Mouse (Mus musculus) layer of hippocampus, adult 2 months (tissue): ENCODE results near the gene Scamp1. TPM values are rescaled to one million over a fixed set of nuclear protein-coding genes. Genes with fewer than 3 reads are reported as not detected.
A peak's percentile ranks its signal among the peaks of the same experiment; 100 is the strongest.

ENCODE experiments used
- DNase-seq, 2 experiments: peaks; one replicate each; pipeline ENCODE4 v3.0.0; 2022; ENCODE audit warnings: low spot score in 2 of 2
- H3K27ac ChIP-seq: fragments of 200-600 bp; 2 replicates; pipeline ENCODE4 v1.8.1; 2022
- H3K4me3 ChIP-seq: fragments of 200-600 bp; 2 replicates; pipeline ENCODE4 v1.8.1; 2022; ENCODE audit warnings: mild to moderate bottlenecking
- CTCF ChIP-seq: fragments of 200-600 bp; conservative IDR thresholded peaks from 2 replicates; pipeline ENCODE4 v1.8.1; 2022; ENCODE audit warnings: antibody characterized with exemption, mild to moderate bottlenecking, moderate library complexity
- total RNA-seq, 2 experiments: library from RNA; stranded (reverse); gene quantifications; 2 replicates each; pipeline ENCODE4 v1.2.3; 2021

Gene Scamp1
- total RNA-seq, 2 experiments from 2014 or later: 168 TPM

DNA sequence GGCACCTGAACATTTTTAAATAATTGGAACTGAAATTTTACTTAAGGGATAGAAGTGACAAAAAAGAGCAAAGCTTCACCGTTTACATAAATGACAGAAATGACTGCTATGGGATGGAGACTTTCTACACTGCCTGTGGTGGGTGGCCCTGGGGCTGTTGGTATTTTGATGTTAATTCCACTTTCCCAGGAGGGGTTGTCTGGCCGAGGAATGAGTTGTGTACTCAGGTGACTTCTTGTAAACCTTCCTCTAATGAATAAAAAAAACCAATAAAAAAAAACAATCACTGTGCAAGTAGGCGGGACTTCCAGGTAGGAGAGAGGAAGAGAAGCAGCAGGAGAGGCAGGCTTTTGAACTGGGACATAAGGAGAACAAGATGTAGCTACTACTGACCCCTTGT, 20.4 kb downstream of the Scamp1 start:
- no peak for DNase-seq
- Histone ChIP-seq H3K27ac (no peak overlapping the region), H3K4me3 (no peak overlapping the region)
- no peak for TF ChIP-seq CTCF

DNA sequence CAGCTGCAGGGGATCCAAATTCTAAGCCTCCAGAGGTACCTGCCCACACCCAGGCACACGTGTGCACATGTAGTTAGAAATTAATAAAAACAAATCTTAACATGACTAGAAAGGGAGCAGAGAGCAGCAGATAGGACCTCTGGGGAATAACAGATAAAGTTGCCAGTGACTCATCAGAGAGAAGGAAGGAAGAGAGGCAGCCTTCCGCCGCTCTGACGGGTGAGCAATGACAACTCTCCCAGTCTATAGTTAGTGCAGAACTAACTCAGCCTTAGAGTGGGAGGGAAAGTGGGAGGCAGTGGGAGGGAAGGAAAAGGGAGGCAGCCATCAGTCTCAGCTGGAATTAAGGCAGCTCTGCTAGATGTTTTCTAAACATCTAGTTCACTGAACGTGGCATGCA, 21.7 kb downstream of the Scamp1 start:
- Histone ChIP-seq H3K27ac (no peak overlapping the region), H3K4me3 (no peak overlapping the region)
- no peak for DNase-seq
- no peak for TF ChIP-seq CTCF

- Histone ChIP-seq H3K27ac (no peak overlapping the region), H3K4me3 (no peak overlapping the region)
- no peak for DNase-seq
- no peak for TF ChIP-seq CTCF
Measured at GRCm38 (mm10) chr13:94262551-94262950, 23.1 kb downstream of the Scamp1 start.

GRCm38 (mm10) chr13:94261624-94262023, 24.0 kb downstream of the Scamp1 start:
- no peak overlapping the region for H3K27ac ChIP-seq
- H3K4me3 ChIP-seq: no peak overlapping the region
- no peak for DNase-seq
- no peak for TF ChIP-seq CTCF

DNA sequence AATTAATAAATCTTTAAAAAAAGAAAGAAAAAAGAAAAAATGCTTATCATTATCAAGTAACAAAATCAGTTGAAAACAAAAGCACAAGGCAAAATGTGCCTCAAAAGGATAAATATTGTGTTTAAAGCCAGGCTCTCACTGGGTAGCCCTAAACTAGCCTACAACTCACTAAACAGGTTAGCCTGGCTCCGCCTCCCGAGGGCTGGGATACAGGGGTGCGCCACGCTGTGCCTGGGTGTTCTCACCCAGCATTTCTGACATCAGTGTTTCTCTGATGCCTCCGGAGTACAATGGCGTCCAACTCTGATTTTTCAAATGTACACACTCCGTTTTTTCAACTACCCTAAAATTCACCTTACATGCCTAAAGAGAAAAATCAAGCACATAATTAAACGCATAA, 24.7 kb downstream of the Scamp1 start:
- no peak overlapping the region for H3K27ac ChIP-seq
- DNase-seq: no peak
- TF ChIP-seq CTCF: no peak

GRCm38 (mm10) chr13:94259210-94259609, 26.4 kb downstream of the Scamp1 start:
- no peak for TF ChIP-seq CTCF
- no peak for DNase-seq
- Histone ChIP-seq H3K27ac (no peak overlapping the region), H3K4me3 (no peak overlapping the region)

More for the DNA sequence above, 24.7 kb downstream of the Scamp1 start:
- no peak overlapping the region for H3K4me3 ChIP-seq

GRCm38 (mm10) chr13:94258530-94258929, 27.1 kb downstream of the Scamp1 start:
- Histone ChIP-seq H3K4me3 (no peak overlapping the region), H3K27ac (no peak overlapping the region)
- no peak for TF ChIP-seq CTCF
- no peak for DNase-seq

GRCm38 (mm10) chr13:94257711-94258110, 27.9 kb downstream of the Scamp1 start:
- no peak for TF ChIP-seq CTCF
- no peak overlapping the region for H3K27ac ChIP-seq
- no peak overlapping the region for H3K4me3 ChIP-seq
- DNase-seq: no peak

GRCm38 (mm10) chr13:94255176-94255575, 30.5 kb downstream of the Scamp1 start:
- H3K27ac ChIP-seq: no peak overlapping the region
- TF ChIP-seq CTCF: no peak
- no peak for DNase-seq

DNA sequence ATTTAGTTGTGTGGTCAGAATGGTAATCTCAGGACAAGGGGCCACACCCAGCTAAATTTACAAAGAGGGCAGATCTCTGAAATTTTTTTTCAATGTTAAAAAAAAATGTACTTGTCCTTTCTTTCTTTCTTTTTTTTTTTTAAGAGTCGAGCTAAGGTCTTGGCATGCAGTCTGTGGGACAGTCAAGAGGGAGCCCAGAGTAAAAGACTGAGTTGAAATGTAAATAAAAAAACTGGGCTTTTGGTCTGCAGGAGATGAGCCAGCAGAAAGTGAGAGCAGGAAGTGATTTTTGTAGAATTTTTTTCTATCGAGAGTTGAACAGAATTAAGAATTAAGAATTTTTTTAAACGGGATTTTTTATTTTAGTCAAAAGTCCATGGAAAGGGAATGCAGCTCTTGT, 31.4 kb downstream of the Scamp1 start:
- H3K27ac ChIP-seq: no peak overlapping the region
- DNase-seq: no peak
- no peak for TF ChIP-seq CTCF
- H3K4me3 ChIP-seq: no peak overlapping the region

More at GRCm38 (mm10) chr13:94255176-94255575, 30.5 kb downstream of the Scamp1 start:
- no peak overlapping the region for H3K4me3 ChIP-seq

- H3K4me3 ChIP-seq: no peak overlapping the region
- TF ChIP-seq CTCF: no peak
- no peak for DNase-seq
- H3K27ac ChIP-seq: no peak overlapping the region
Measured at GRCm38 (mm10) chr13:94253052-94253451, 32.6 kb downstream of the Scamp1 start.

DNA sequence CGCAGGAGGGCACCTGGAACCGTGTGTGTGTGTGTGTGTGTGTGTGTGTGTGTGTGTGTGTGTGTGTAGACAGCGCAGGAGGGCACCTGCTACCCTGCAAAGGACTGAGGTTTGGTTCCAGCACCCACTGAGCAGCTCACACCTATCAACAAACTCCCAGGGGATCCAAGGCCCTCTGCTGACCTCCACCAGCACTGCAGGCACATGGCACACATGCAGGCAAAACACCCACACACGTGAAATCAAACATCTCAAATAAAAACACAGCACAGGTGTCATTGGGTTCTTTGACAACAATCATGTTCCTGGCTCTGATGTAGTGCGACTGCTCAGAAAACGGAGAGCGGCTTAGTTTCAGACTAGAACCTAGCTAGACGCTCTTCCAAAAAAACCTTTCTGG, 34.9 kb downstream of the Scamp1 start:
- Histone ChIP-seq H3K4me3 (no peak overlapping the region), H3K27ac (no peak overlapping the region)
- TF ChIP-seq CTCF: peak; percentile 33
- DNase-seq: no peak

DNA sequence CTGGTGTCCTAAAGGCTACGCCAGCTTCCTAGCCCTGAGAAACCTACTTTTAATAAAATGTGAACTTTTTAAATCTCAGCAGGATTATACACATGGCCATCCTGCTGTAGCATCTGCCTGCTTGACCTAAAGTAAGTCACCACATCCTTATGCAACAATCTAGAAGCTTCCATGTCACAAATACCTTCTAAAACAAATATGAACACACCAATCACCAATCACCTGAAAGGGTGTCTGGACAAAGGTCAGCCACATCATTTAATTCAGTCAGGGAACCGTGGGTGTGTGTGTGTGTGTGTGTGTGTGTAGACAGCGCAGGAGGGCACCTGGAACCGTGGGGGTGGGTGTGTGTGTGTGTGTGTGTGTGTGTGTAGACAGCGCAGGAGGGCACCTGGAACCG, 35.5 kb downstream of the Scamp1 start:
- Histone ChIP-seq H3K4me3 (no peak overlapping the region), H3K27ac (no peak overlapping the region)
- no peak for TF ChIP-seq CTCF
- no peak for DNase-seq

GRCm38 (mm10) chr13:94242897-94243296, 42.8 kb downstream of the Scamp1 start:
- no peak overlapping the region for H3K4me3 ChIP-seq
- no peak for TF ChIP-seq CTCF
- DNase-seq: no peak
- no peak overlapping the region for H3K27ac ChIP-seq

DNA sequence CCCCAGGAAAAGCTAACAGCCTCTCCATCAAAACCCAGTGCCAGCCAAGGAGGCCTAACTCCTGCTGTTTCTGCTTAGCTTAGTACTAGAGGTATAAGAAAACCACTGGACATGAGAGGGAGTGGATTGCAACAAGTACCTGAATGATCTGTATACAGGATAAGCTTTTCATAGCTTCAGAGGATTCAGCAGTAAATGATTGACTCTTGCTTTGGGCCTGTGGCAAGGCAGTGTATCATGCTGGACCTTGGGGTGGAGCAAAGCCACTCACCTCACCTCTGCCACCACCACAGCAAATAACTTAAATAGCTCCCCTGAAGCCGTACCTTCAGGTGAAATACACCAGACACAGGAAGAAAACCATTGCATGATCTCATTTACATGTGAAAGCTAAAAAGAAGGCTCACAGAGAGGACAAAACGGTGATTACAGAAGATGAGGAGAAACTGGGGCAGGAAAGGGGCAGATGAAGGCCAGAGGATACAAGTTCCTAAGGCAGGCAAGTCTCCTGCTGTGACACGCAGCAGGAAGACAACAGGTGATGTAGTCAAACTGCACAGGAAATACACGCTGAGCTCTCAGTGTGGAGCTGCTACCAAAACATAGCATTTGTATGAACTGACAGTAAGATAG, 43.6 kb downstream of the Scamp1 start:
- DNase-seq: no peak
- no peak for TF ChIP-seq CTCF

More for the DNA sequence above, 43.6 kb downstream of the Scamp1 start:
- no peak overlapping the region for H3K27ac ChIP-seq
- no peak overlapping the region for H3K4me3 ChIP-seq
